Mouse (Mus musculus) cerebellum, postnatal 4 days (tissue): ENCODE results near the gene Rbm42.

ENCODE experiments used
- DNase-seq, 2 experiments: peaks; one replicate each; pipeline ENCODE4 v3.0.0; 2022; ENCODE audit warnings: low spot score in 2 of 2, mixed read lengths in 1 of 2

Gene Rbm42

DNA sequence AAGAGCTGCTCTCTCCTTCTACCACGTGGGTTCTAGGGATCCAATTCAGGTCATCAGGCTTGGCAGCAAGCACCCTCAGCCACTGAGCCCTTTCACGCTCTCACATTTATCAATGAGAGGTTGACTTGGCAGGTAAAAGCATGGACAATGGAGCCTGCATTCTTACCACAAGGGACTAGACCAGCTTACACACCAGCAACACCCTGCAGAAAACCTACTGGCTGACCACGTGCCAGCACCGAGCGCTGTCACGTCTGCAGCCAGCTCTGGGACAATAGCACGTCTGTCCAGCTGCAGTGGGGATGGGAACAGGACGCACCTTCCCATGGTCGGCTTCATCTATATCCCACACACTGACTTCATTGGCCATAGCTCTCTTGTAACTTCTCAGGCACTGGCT is 31.5 kb downstream of the Rbm42 start:
- DNase-seq, result no peak

DNA sequence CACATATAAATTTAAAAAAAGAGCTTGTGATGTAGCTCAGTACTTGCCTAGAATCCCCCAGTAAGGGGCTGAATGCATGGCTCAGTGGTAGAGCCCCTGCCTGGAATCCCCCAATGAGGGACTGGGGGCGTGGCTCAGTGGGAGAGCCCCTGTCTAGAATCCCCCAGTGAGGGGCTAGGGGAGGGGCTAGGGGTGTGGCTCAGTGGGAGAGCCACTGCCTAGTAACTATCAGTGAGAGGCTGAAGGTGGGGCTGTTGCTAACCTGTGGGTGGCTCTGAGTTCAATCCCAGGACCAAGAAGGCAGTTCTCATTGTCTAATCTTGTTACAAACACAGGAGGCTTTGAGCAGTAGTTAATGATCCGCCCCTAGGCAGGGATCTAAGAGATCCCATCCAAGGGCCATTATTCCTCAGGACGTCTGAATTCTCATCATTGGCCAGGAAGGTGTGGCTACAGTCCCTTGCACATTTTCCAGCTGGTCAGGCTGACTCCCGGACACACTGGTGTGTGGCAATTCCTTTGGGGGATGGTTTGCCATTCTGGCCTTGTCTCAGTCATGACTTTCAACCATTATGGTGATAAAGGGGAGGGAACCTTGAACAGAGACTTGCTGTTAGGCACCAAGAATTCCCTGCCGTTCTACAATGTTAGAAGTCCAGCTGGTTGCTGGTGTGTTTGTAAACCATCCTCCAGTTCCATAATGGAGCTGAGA is 34.9 kb downstream of the Rbm42 start:
- no peak for DNase-seq

DNA sequence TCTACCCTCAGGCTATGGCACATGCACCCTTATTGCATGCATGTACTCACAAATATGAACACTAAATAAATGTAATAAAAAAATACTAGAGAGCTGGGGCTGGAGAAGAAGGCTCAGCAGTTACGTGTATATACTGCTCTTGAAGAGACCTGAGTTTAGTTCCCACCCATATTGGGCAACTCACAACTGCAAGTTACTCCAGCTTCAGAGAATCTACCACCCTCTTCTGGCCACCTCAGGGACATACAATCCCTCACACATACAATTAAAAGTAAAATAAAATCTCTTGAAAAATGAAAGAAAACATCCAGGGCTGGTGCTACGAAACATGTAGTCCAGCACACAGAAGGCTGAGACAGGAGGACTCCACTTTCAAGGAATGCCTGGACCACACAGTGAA is 35.7 kb downstream of the Rbm42 start:
- DNase-seq, result no peak

DNA sequence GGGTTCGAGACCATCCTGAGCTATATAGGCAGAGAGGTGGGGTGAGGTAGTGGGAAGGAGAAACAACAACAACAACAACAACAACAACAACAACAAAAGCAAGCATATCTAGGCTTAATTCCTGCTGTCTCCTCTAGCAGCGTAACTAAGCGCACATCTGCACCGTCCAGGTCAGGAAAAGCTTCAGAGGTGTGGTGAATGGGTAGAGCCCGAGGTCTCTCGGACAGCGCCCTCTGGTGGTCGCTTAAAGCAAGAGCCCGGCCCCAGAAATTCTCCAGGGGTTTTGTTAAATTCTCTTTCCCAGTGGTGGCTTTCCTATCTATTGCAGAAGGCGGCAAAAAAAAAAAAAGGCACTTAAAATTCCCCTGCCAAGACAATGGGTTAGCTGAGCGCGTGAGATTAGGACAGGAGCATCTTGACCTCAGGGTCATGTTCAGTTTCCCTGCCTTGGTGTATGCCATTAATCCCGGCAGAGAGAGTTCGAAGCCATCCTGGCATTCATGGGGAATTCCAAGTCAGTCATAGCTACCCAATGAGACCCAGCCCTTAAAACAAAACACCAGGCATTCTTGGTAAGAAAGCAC is 36.5 kb downstream of the Rbm42 start:
- peak in 1 of 2 experiments; percentile 71 for DNase-seq

DNA sequence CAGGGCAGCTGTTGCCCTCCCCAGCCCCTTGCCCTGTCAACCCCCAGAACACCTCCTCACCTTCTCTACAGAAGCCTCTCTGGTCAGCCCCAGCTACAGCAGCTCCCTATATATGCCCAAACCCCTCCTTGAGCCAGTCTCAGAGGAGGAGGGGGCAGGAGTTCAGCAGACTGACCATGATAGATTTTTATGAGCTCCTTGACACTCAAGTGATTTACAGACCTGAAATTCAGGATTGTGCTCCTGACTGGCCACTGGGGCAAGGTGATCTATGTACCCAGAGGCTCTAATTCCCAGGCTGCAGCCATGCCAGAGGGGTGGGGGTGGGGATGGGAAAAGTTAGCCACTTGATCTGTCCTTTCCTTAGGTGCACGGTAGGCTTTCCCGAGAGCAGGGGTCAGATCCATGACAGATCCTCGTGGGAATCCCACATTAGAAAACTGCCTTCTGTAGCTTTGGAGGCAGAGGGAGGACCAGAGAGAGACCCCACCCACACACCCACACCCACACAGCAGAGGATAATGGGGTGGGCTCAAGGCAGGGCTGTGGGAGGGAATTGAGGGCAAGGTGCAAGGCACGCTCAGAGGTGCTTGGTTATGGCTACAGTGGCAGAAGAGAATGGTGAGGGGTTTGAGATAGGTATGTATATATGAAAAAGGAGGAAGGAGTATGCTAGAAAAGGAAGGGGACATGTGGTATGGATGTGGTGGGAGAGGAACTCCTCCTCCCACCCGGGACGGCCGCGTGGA is 37.3 kb downstream of the Rbm42 start, which contains the start of gene Upk1a:
Gene Upk1a, minus strand, starts transcription at position 194 of the 749 bp plus-strand sequence.
- DNase-seq, result no peak

DNA sequence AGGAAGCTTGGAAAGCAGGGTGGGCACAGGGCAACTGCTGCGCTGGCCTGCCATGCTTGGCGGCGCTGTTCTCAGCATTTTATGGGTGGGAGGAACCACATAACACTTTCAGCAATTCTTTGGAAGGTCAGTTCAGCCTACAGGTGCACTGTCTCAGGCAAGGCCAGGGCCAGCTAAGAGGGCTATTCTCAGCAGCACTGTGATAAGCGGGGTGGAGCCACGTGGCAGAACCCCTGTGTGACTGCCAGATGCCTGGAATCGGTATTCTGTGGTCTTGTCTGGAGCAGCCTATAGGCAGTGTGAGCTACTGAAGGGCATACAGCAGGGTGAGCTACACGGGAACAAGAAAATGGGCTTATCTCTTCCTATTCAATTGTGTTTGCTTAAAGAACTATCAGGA is 40.1 kb downstream of the Rbm42 start:
- DNase-seq, result no peak

DNA sequence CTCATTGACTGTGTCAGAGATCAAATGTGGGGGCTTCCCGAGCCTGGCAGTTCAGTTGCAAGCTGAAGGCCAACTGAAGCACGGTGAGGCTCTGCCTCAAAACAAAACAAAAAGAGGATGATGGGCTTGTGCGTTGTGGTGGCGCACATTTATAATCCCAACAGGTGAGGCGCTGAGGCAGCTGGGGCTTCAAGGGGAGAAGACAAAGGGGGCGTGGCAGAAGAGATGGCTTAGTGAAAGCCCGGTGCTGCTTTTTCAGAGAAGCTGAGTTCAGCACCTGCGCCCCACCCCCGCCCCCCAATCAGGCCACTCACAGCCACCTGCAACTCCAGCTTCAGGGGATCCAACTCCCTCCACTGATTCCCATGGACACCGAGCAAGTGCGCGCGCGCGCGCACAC is 41.6 kb downstream of the Rbm42 start:
- DNase-seq, result no peak

DNA sequence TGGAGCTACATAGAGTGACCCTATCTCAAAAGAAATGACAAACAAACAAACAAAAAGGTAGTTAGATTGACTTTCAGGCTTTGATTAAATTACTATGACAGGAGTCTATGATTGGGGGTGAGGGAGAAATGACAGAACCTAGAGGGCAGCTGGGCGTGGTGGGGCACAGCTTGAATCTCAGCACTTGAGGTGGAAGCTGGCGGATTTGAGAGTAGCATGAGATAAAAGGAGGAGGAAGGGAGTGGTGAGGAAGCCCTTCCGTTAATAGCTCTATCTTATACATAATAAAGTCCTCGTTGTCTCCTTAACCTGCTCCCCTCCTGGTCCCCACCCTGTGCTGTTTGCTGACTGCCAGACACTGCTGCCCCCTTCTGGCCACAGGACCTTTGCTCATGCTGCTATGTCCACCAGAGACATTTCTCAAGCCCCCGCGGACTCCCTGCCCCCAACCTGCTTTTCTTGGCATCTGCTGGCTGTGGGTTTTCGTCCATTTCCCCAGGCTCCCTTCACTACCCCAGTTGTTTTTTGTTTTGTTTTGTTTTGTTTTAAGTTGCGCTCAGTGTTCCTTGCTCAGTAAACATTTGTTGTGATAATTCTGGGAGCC is 42.3 kb downstream of the Rbm42 start:
- peak; percentile 37 to 60 for DNase-seq

DNA sequence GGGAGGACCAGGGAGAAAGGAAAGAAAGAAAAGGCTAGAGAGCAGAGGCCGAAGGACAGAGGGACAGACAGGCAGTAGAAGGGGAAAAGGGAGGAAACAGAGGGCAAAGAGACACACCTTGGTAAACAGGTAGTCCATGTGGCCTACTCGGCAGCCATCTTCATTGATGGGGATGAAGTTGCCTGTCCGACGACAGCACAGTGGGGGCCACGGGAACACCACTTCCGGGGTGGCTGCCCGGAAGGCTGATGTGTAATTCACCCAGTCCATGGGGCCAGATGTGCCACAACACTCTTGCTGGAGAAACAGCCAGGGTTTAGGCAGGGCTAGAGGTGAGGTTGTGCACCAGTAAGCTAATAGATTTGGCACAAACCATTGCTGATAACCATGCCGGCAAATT is 45.2 kb downstream of the Rbm42 start:
- no peak for DNase-seq

DNA sequence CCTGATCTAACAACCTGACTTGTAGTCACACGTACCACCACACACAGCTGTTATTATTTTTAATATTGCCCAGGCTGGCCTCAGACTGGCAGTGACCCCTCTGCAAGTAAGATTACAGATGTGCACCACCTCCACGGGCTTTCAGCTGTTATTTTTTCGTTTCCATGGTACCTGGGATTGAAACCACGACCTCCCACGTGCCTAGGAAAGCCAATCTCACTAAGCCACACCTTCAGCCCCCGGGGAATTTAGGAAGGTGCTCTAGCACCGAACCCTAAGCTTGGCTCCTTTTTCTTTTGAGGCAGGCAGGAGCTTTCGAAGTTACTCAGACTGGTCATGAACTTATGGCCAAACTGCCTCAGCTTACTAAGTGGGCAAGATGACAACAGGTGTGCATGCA is 45.7 kb downstream of the Rbm42 start:
- DNase-seq, result no peak

DNA sequence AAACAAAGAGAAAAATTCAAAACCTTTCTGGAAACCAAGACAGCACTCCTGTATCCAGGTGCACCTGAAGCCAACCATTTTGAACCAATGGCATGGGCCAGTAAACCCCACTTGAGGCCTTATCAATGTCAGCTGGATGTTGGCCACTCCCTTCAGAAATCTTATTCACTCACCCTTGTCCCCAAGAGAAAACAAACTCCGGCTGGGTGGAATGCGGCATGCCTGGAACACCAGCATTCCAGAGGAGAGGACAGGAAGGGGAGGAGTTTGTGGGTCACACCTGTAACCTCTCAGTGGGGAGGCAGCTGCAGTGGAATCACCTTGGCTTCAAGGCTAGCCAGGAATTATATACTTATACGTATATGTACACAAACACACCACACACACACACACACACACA is 47.5 kb downstream of the Rbm42 start:
- no peak for DNase-seq

DNA sequence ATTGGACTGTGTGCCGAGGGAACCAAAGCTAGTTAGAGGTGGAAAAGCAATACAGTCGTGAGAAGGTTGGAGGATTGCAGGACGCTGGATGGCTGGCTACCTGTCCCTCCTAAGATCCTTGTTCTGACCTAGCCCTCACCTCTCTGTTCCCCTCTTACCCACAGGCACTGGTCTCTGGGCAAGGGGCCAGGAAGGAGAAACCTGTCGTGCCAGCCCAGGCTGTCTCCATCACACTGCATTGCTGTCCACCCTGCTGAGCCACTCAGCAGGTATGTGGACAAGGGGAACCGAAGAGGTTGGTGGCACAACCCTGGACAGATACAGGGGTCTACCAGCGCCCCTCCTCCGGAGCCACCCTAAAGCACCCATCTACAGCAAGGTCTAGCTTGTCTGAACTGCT is 49.5 kb downstream of the Rbm42 start:
- DNase-seq, result no peak

DNA sequence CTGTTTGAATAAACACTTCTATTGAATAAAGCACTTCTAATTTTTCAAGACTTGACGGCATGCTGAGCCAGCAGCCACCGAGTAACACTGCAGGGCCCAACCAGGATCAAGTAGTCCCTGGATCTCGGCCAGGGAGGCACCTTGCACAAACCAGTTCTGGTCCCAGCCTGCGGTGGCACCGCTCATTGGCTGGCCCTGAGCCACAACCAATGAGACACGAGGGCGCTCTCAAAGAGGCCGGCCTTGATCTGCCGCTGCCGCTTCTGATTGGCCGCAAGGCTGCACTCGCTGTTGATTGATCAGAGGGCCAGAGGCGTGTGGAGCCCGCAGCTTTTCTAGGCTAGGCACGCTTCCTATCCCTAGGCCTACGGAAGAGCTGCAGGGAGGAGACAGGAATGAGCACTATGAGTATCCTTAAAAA is 50.2 kb downstream of the Rbm42 start:
- peak; percentile 79 to 90 for DNase-seq

DNA sequence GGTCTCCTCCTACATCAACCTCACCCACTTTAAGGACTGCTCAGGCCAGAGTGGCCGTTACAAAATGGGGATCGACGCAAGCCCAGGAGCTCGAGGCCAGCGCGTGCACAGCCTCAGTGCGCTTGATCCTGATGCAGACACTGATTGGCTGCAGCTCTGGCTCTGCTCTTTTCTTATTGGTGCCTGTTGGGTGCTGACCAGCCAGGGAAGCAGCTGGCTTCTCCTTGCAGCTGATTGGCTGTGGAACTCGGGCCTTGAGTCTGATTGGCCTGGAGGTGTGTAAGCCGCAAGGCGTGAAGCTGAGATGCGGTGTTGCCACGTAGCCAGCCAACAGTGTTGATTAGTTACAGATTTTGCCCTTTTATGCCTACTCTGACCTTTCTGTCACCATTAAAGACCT is 51.3 kb downstream of the Rbm42 start, which contains the start of gene Zbtb32:
Gene Zbtb32, minus strand, starts transcription at position 124 of the 400 bp plus-strand sequence.
- no peak for DNase-seq

DNA sequence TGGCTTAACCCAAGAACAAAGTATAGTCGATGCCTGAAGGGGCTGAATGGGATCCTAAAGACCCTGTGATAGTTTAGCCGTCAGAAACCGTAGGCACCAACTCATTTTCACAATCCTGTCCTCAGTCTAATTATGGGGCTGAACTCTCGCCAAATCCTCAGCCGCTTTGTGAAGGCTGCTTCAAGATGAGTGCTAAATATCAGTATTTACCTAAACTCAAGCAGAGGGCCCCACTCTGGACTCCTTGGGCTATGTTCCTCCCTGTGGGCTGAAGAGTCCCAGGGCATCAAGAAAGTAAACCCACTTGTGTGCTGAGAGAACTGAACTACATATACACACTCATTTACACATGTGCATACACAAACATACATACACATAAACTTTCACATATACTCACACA is 53.3 kb downstream of the Rbm42 start:
- DNase-seq, result no peak

DNA sequence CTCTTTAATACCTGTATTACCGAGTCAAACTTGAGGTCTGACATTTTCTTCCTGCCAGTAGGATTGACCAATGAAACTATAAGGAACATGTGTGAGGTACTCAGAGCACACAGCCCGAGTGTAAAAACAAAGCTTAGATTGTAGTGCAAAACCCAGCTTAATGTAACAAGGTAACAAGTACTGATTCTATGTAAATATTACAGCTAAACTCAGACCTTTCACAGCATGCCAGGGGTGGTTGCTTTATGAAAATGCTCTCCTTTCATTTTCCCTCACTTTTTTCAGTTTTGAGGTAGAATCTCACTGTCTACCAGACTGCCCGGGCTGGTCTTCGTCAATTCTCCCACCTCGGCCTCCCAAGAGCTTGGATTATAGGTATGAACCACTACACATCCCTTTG is 54.0 kb downstream of the Rbm42 start:
- no peak for DNase-seq

DNA sequence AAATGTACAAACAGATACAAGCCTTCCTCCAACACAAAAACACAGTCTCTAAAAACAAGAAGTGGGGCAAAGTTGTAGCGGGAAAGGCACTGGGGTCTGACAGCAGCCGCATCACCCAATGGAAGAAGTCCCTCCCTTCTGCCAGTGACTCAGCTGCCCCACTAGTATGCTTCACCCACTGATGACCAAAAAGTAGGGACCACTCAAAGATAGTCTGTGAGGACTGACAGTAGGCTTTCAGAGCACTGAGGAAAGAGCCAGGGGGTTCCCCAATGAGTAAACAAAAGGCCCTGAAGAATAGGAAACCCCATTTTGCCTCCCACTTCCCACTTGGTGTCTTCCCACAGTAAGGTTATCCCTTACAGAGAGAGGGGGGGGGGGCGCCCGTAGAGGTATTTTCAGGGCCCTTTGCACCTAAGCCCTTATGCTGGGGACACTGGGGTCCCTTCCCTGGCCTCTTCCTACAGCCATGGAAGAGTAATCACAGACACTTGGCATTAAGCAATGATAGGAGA is 55.5 kb downstream of the Rbm42 start:
- no peak for DNase-seq

DNA sequence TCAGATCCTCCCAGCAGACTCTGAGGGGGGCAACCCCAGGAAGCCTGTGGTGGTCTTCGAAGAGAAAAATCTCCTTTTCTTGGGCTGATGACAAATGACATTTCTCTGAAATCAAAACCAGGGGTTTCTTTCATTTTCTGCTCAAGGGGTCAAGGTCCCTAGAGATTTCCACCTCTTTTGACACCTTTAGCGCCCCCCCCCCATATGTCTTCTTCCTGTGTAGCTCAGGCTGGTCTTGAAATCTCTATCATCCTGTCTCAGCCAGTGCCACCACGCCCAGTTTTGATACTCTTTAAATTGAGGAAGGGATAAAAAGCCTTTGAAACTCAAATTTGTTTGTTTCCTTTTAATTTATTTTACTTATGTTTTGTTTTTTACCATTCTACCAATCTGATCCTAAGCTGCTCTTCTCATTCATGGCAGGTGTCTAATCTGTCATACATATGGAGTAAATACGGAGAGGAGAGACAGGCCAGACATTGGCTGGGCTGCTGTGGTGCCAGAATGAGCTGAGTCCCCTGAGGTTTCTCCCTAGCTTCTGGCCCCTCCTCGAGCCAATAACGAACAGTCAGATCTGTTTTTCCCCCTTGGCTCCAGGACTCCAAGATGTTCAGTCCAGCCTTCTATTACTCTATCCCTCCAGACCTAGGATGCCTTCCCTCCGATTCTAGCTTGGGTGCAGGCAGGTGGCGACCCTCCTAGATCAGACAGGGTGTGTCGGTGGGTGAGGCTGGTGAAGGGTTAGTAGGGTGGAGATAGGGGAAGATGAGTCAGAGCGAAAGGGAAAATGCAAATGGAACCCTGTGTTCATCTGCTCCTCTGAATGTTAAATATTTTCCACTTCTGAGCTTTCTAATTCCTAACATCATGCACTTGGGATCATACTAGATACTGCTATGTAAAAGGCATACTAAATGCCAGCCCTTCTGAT is 56.3 kb downstream of the Rbm42 start:
- DNase-seq, result no peak

DNA sequence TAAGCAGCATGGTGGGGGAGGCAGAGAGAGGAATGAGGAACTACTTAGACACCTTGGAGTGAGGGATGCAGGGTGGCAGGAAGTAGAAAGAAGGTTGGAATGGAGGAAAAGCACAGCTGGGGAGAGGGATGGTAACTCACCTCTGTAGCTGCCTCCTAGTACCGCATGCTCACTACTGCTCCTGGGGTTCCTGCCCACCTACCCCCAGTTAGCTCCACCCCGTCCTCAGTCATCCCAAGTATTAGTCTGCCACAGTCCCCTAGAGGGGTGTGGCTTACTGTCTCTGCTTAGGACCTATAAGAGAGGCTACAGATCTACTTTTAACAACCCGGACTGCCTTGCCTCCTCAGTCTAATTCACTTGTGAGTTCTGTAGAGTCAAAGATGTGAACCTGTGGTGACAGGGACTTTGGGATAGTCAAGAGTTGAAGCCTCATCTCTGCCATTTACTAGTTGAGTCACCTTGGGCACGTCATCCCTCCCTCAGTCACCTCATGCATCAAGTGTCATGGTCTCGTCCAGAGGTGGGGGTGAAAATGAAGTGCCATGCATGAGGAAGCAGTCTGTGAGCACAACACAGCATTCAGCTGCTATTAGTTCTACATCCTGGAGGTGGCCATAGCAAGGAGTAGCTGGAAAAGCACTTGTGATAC is 57.2 kb downstream of the Rbm42 start:
- no peak for DNase-seq

DNA sequence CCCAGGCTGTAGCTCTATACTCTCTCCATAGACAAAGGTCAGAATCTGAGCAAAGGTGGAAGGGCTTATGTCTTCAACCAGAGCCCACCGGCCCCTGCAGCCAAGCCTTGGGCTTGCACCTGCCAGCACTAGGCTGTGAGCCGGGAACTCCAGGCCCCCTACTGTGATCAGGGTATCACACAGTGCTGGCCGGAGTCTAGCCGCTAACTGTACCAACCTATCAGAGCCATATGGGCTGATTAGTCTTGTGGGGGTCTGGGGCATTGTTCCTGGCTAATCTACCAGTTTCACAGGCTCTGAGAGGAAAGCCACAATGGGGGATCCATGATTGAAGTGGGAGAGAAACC is 58.5 kb downstream of the Rbm42 start:
- no peak for DNase-seq
